Mouse (Mus musculus) urinary bladder, postnatal 36 days (tissue): ENCODE results near the gene Cx3cr1.
A peak's percentile ranks its signal among the peaks of the same experiment; 100 is the strongest.
"Not testable (repeated sequence)": the region's sequence is repeated elsewhere in the genome, so short reads cannot be mapped to it uniquely, and the experiment has no call there.

Experiments used
- DNase-seq, 2 experiments: peaks; one replicate each; pipeline ENCODE4 v3.0.0; 2022; ENCODE audit warnings: low spot score in 2 of 2, mixed read lengths in 1 of 2

Gene Cx3cr1

GRCm38 (mm10) chr9:120027401-120028151 lies 42.1 kb downstream of the Cx3cr1 start:
- DNase-seq, result peak in 1 of 2 experiments; percentile 47

- no peak for DNase-seq
Observed at GRCm38 (mm10) chr9:120024625-120025024, 45.1 kb downstream of the Cx3cr1 start.

GRCm38 (mm10) chr9:120024171-120024570 lies 45.5 kb downstream of the Cx3cr1 start:
- DNase-seq, result no peak

GRCm38 (mm10) chr9:120023086-120023811 lies 46.4 kb downstream of the Cx3cr1 start, which contains the start of gene Xirp1:
TSS of gene Xirp1 (minus strand) at chr9:120023598.
- no peak for DNase-seq

GRCm38 (mm10) chr9:120021164-120021563 lies 48.5 kb downstream of the Cx3cr1 start:
- DNase-seq, result no peak

GRCm38 (mm10) chr9:120020285-120020890 lies 49.3 kb downstream of the Cx3cr1 start:
- peak; percentile 52 to 72 for DNase-seq

GRCm38 (mm10) chr9:120016956-120017355 lies 52.7 kb downstream of the Cx3cr1 start:
- DNase-seq, result no peak

- DNase-seq, result no peak
Observed at GRCm38 (mm10) chr9:120014828-120015227, 54.9 kb downstream of the Cx3cr1 start.

GRCm38 (mm10) chr9:120013251-120013820 lies 56.3 kb downstream of the Cx3cr1 start:
- DNase-seq, result no peak

- no peak for DNase-seq
Observed at GRCm38 (mm10) chr9:120012781-120013180, 56.9 kb downstream of the Cx3cr1 start.

GRCm38 (mm10) chr9:120012161-120012560 lies 57.5 kb downstream of the Cx3cr1 start:
- not testable (repeated sequence) for DNase-seq

- DNase-seq, result peak; percentile 66 to 72
Observed at GRCm38 (mm10) chr9:120011533-120011932, 58.1 kb downstream of the Cx3cr1 start.

GRCm38 (mm10) chr9:120010781-120011511 lies 58.7 kb downstream of the Cx3cr1 start:
- peak; percentile 98 for DNase-seq

- DNase-seq, result no peak
Observed at GRCm38 (mm10) chr9:120009871-120010270, 59.8 kb downstream of the Cx3cr1 start.

- DNase-seq, result no peak
Observed at GRCm38 (mm10) chr9:120009226-120009841, 60.3 kb downstream of the Cx3cr1 start.

- DNase-seq, result no peak
Observed at GRCm38 (mm10) chr9:120007833-120008232, 61.8 kb downstream of the Cx3cr1 start.

GRCm38 (mm10) chr9:120005936-120006335 lies 63.7 kb downstream of the Cx3cr1 start:
- no peak for DNase-seq

- DNase-seq, result no peak
Observed at GRCm38 (mm10) chr9:120002893-120003292, 66.8 kb downstream of the Cx3cr1 start.

GRCm38 (mm10) chr9:120001945-120002725 lies 67.5 kb downstream of the Cx3cr1 start:
- peak; percentile 86 to 89 for DNase-seq

GRCm38 (mm10) chr9:120000761-120001160 lies 68.9 kb downstream of the Cx3cr1 start:
- no peak for DNase-seq
